Mouse (Mus musculus) thymus, adult 2 months (tissue): ENCODE results near the gene Peg10. TPM values are rescaled to one million over a fixed set of nuclear protein-coding genes. Genes with fewer than 3 reads are reported as not detected.
"Not testable (repeated sequence)": the region's sequence is repeated elsewhere in the genome, so short reads cannot be mapped to it uniquely, and the experiment has no call there.

Experiments
- DNase-seq: peaks from one replicate; pipeline ENCODE4 v3.0.0; 2021
- H3K27ac ChIP-seq: fragments of 200-500 bp; 2 replicates; pipeline ENCODE4 v1.5.1; 2012; ENCODE audit warnings: low read length, control low read depth; ENCODE audit not compliant: control insufficient read depth, insufficient read depth
- H3K27me3 ChIP-seq: fragments of 200-500 bp; 2 replicates; pipeline ENCODE4 v1.6.1; 2012; ENCODE audit warnings: mild to moderate bottlenecking, low read length, moderate library complexity, mixed read lengths; ENCODE audit not compliant: control insufficient read depth, insufficient read depth
- H3K36me3 ChIP-seq: fragments of 200-500 bp; 2 replicates; pipeline ENCODE4 v1.6.1; 2012; ENCODE audit warnings: mild to moderate bottlenecking, low read length, moderate library complexity; ENCODE audit not compliant: control insufficient read depth, insufficient read depth
- H3K4me1 ChIP-seq: fragments of 200-500 bp; replicated peaks from 2 replicates; pipeline ENCODE4 v1.6.1; 2012; ENCODE audit warnings: low read length; ENCODE audit not compliant: control insufficient read depth, insufficient read depth
- H3K4me3 ChIP-seq: fragments of 200-500 bp; 2 replicates; pipeline ENCODE4 v1.5.1; 2012; ENCODE audit warnings: mild to moderate bottlenecking, low read length, control low read depth, moderate library complexity; ENCODE audit not compliant: control insufficient read depth, insufficient read depth
- CTCF ChIP-seq: fragments of 200-500 bp; IDR thresholded peaks from 2 replicates; pipeline ENCODE4 v1.5.1; 2012; ENCODE audit warnings: mild to moderate bottlenecking, control low read depth, low read length, moderate library complexity, borderline replicate concordance; ENCODE audit not compliant: control insufficient read depth, poor library complexity, insufficient read depth; ENCODE audit errors: extremely low read depth
- POLR2A ChIP-seq: fragments of 200-500 bp; IDR thresholded peaks from 2 replicates; pipeline ENCODE4 v1.6.1; 2012; ENCODE audit warnings: mild to moderate bottlenecking, low read length, control low read depth, moderate library complexity; ENCODE audit not compliant: control insufficient read depth, poor library complexity, insufficient read depth; ENCODE audit errors: extremely low read depth
- WGBS: fragments of 180-500 bp; shearing (Covaris S2); methylation state at CpG from one replicate; pipeline ENCODE4 v1.1.7; 2018; 5-methylcytosine and 5-hydroxymethylcytosine counted together
- polyA plus RNA-seq: library from polyadenylated mRNA; depleted of rRNA; stranded (reverse); fragments of >200 nt; gene quantifications from 2 replicates; pipeline ENCODE4 v1.2.3, GENCODE M21; 2012; rRNA removed

The Peg10 gene
- polyA plus RNA-seq, 1 experiment, result 0.32 TPM

- no peak for DNase-seq
- Histone ChIP-seq H3K36me3 (no peaks in the 10 kb centered on the region), H3K27ac (no peak overlapping the region), H3K27me3 (no peaks in the 10 kb centered on the region), H3K4me1 (no peaks in the 10 kb centered on the region), H3K4me3 (no peak overlapping the region)
- TF ChIP-seq POLR2A, result no peak
- TF ChIP-seq CTCF, result no peak
- 73% methylated on average over 2 of the region's 2 CpGs for WGBS
These were observed 15.1 kb downstream of the Peg10 start for GRCm38 (mm10) chr6:4762252-4762651.

- no peaks in the 10 kb centered on the region for H3K4me1 ChIP-seq
- no peak for DNase-seq
- WGBS, result 89% methylated on average over 1 of the region's 1 CpGs
- no peak overlapping the region for H3K27ac ChIP-seq
- no peaks in the 10 kb centered on the region for H3K36me3 ChIP-seq
- no peaks in the 10 kb centered on the region for H3K27me3 ChIP-seq
- H3K4me3 ChIP-seq, result no peak overlapping the region
- no peak for TF ChIP-seq CTCF
These were observed 49.2 kb downstream of the Peg10 start for GRCm38 (mm10) chr6:4796281-4796680.

- H3K27me3 ChIP-seq, H3K36me3 ChIP-seq, H3K27ac ChIP-seq, DNase-seq, H3K4me1 ChIP-seq, H3K4me3 ChIP-seq: not testable (repeated sequence)
These were observed 50.2 kb downstream of the Peg10 start for GRCm38 (mm10) chr6:4797317-4797716.

- Histone ChIP-seq H3K27me3 (no peaks in the 10 kb centered on the region), H3K27ac (no peak overlapping the region), H3K36me3 (no peaks in the 10 kb centered on the region), H3K4me3 (no peak overlapping the region), H3K4me1 (no peaks in the 10 kb centered on the region)
- no peak for TF ChIP-seq POLR2A
- no peak for TF ChIP-seq CTCF
- DNase-seq, result no peak
- 19% methylated on average over 2 of the region's 2 CpGs for WGBS
These were observed 51.3 kb downstream of the Peg10 start for GRCm38 (mm10) chr6:4798382-4798781.

- WGBS, result 90% methylated on average over 2 of the region's 2 CpGs
- Histone ChIP-seq H3K27me3 (no peaks in the 10 kb centered on the region), H3K4me1 (no peaks in the 10 kb centered on the region), H3K27ac (no peak overlapping the region), H3K4me3 (no peak overlapping the region), H3K36me3 (no peaks in the 10 kb centered on the region)
- TF ChIP-seq CTCF (no peak), POLR2A (no peak)
- no peak for DNase-seq
These were observed 52.3 kb downstream of the Peg10 start for GRCm38 (mm10) chr6:4799359-4799758.

- no peak for DNase-seq
- Histone ChIP-seq H3K27me3 (no peaks in the 10 kb centered on the region), H3K36me3 (no peaks in the 10 kb centered on the region), H3K4me3 (no peak overlapping the region), H3K4me1 (no peaks in the 10 kb centered on the region), H3K27ac (no peak overlapping the region)
- 82% methylated on average over 12 of the region's 12 CpGs for WGBS
- TF ChIP-seq POLR2A (no peak), CTCF (no peak)
These were observed 59.9 kb downstream of the Peg10 start for GRCm38 (mm10) chr6:4806981-4807380.

Other genes with a start within 250 kb of the Peg10 start
- gene Col1a2, start 242.5 kb upstream of the Peg10 start, polyA plus RNA-seq, result 20.7 and 21.5 TPM in 2 replicates
- 18.2 and 25.6 TPM in 2 replicates for gene Casd1, start 146.5 kb upstream of the Peg10 start, polyA plus RNA-seq
- gene Sgce, start 99 bp upstream of the Peg10 start, polyA plus RNA-seq, result 1.6 and 2.7 TPM in 2 replicates
- 0.55 and 0.92 TPM in 2 replicates for gene Ppp1r9a, start 155.6 kb downstream of the Peg10 start, polyA plus RNA-seq